Mouse (Mus musculus) hindbrain, embryonic 11.5 days (tissue): ENCODE results near the gene Gm28635. TPM values are rescaled to one million over a fixed set of nuclear protein-coding genes. Genes with fewer than 3 reads are reported as not detected.

ENCODE experiments used
- ATAC-seq: fragments of 200-750 bp; cut with Nextera tagmentation; 2 replicates; pipeline ENCODE4 v1.8.0; 2017; ENCODE audit warnings: mild to moderate bottlenecking, moderate TSS enrichment, moderate library complexity; ENCODE audit not compliant: low FRiP score
- DNase-seq: peaks from one replicate; pipeline ENCODE4 v3.0.0-alpha.2; 2015; ENCODE audit warnings: low spot score
- H3K27ac ChIP-seq: fragments of 300-500 bp; sonication (generic); 2 replicates; pipeline ENCODE4 v1.5.1; 2014; ENCODE audit warnings: mild to moderate bottlenecking, low read depth, low read length
- H3K27me3 ChIP-seq: fragments of 300-500 bp; sonication (generic); 2 replicates; pipeline ENCODE4 v1.6.1; 2014; ENCODE audit warnings: mild to moderate bottlenecking, low read length, moderate library complexity, mixed read lengths; ENCODE audit not compliant: control insufficient read depth, insufficient read depth
- H3K36me3 ChIP-seq: fragments of 300-500 bp; sonication (generic); 2 replicates; pipeline ENCODE4 v1.6.1; 2014; ENCODE audit warnings: mild to moderate bottlenecking, low read length, moderate library complexity, mixed read lengths; ENCODE audit not compliant: control insufficient read depth, insufficient read depth
- H3K4me1 ChIP-seq: fragments of 300-500 bp; sonication (generic); replicated peaks from 2 replicates; pipeline ENCODE4 v1.6.1; 2014; ENCODE audit warnings: low read length, mixed read lengths; ENCODE audit not compliant: control insufficient read depth, insufficient read depth
- H3K4me2 ChIP-seq: fragments of 300-500 bp; sonication (generic); replicated peaks from 2 replicates; pipeline ENCODE4 v1.6.1; 2014; ENCODE audit warnings: mild to moderate bottlenecking, low read depth, low read length
- H3K4me3 ChIP-seq: fragments of 300-500 bp; sonication (generic); 2 replicates; pipeline ENCODE4 v1.5.1; 2014; ENCODE audit warnings: low read depth, low read length
- H3K9ac ChIP-seq: fragments of 300-500 bp; sonication (generic); 2 replicates; pipeline ENCODE4 v1.6.1; 2014; ENCODE audit warnings: low read depth, low read length
- H3K9me3 ChIP-seq: fragments of 300-500 bp; sonication (generic); 2 replicates; pipeline ENCODE4 v1.6.1; 2016; ENCODE audit warnings: low read length; ENCODE audit not compliant: control insufficient read depth
- WGBS: fragments of 180-500 bp; shearing (Covaris S2); extraction: QIAGEN DNeasy Blood & Tissue Kit; methylation state at CpG from one replicate; pipeline ENCODE4 v1.1.7; 2014; 5-methylcytosine and 5-hydroxymethylcytosine counted together
- polyA plus RNA-seq: library from polyadenylated mRNA; unstranded; fragments of >200 nt; fragmentation: Nextera tagmentation; extraction: Ambion mirVana; gene quantifications from 2 replicates; pipeline ENCODE4 v1.2.1, GENCODE M21; 2014

Gm28635 gene
- polyA plus RNA-seq, 1 experiment from 2014 or later: not detected

DNA sequence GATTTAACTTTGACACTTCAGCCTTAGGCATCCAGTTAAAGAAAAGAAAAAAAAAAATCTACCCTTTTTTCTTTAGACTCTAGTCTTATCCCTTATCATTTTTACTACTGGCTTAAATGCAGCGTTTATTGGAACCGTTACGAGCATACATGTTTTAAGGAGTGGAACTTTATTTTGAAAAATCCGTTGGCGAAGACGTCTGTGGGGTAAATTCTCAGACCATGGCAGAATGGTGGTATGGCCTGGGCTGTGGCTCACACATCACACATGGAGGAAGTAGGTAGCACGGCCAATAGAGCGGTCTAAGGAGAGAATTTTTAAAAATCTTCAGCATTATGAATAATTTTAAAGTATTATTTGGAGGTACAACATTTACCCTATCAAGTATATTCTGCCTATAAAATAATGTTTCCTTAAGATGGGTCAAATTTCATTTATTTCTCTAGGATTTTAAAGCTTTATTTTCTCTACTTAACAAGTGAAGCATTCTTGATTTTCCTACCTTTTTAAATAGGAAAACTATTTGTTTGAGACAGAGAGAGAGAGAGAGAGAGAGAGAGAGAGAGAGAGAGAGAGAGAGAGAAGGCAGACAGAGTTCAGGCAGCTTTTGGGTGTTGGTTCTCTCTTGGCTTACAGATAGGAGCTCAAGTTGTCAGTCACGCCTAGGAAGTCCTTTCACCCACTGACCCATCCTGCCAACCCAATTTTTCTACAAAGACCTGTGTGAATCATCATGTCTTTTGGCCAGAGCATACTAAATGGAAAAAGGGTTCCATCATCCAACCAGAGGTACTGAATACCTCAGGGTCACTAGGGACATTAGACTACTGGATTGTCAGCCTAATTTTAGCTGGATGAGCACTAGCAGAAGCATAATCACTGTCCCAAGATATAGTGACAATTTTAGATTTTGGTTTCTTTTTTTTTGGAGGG is 38.8 kb upstream of the Gm28635 start:
- H3K4me2 ChIP-seq: peak overlapping the region; percentile 76
- peak; percentile 8 for DNase-seq
- H3K4me3 ChIP-seq: peak overlapping the region; percentile 86
- peak overlapping the region; percentile 71 for H3K9ac ChIP-seq
- no peaks in the 10 kb centered on the region for H3K36me3 ChIP-seq
- H3K27ac ChIP-seq: peak overlapping the region; percentile 97; the same call in 1 of the 2 replicates
- ATAC-seq: no peak
- no peaks in the 10 kb centered on the region for H3K4me1 ChIP-seq
- WGBS: 39% methylated on average over 9 of the region's 9 CpGs
- no peaks in the 10 kb centered on the region for H3K27me3 ChIP-seq
- H3K9me3 ChIP-seq: no peaks in the 10 kb centered on the region

DNA sequence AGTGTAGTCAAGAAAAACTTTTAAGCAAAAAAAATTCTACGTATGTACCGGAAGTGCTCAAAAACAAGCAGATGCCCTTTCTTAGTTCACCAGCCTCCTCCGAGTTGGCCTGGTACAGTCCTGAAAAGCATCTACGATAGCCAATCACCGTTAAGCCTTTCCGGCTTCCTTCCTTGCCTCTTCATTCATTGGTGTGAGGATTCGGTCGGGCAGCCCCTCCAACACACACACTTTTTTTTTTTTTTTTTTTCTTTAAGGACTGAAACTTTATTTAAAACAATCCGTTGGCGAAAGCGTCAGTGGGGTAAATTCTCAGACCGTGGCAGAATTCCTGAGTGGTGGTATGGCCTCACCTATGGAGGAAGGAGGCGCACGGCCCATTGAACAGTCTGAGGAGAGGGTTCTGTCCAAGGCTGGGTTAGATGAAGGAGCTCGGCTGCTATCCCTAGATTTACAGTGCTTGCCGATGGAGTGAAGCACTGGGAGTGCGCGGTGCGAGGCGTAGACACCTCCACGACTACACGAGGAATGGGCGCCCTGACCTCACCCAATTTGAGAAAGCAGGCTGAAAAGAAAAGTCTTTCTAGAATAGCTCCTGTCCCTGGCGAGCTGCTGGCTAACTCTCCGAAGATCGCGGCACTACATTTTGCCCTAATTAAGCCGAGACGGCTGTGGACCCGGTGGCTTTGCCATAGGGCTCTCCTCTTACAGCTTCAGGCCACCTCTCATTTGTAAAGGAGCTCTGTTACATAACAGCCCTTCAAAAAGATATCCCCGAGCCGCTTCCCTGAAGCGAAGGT is 37.9 kb upstream of the Gm28635 start:
- H3K27me3 ChIP-seq: no peaks in the 10 kb centered on the region
- peak overlapping the region; percentile 97 for H3K27ac ChIP-seq
- H3K9ac ChIP-seq: peak overlapping the region; percentile 83
- ATAC-seq: peak; percentile 95
- 0 out of 2 replicates have a peak, but pooled peaks cover under 1% of the 10 kb centered on the region for H3K36me3 ChIP-seq
- DNase-seq: no peak
- H3K9me3 ChIP-seq: no peaks in the 10 kb centered on the region
- under 1% methylated on average over 33 of the region's 33 CpGs for WGBS
- peak overlapping the region; percentile 86 for H3K4me3 ChIP-seq
- H3K4me1 ChIP-seq: no peaks in the 10 kb centered on the region
- H3K4me2 ChIP-seq: peak overlapping the region; percentile 76

DNA sequence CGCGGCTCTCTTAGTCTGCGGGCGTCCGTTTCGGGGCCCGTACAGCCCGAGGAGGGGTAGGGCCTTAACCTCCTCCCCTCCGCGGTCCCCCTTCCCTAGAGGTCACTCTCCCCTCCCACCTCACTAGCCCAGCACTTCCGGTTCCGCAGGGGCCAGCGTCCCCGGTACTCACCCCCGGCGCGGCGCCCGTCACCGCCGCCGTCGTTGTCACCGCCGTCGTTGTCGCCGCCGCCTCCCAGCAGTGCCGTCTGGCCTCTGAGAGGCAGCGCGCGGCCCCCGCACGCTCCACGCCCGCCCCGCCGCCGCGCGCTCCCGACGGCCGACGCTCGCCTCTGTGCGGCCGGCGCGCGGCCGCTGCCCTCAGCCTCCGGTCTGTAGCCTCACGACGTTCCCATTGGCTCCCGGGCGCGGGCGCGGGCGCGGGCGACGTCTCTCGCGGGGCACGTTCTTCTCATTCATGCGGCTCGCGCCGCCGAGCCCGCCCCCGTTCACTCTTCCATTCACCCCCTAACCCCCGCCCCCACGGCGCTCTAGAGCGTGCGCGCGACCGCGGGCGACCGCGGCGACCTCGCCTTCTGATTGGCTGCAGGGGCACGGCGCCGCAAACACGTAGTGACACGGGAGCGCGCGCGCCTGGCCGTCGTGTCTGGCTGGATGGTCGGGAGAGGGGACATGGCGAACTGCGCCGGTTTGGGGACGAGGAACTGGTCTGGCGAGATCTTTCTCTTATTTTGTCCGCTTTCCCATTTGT is 37.1 kb upstream of the Gm28635 start, which contains the start of gene Zdhhc5:
Gene Zdhhc5 (minus strand): TSS at position 370 of the 751 bp plus-strand sequence.
- Histone ChIP-seq H3K9me3 (no peaks in the 10 kb centered on the region), H3K36me3 (0 out of 2 replicates have a peak, but pooled peaks cover 3% of the 10 kb centered on the region), H3K27me3 (no peaks in the 10 kb centered on the region), H3K4me2 (peak within 1 kb of the TSS; percentile 76), H3K4me3 (peak within 1 kb of the TSS; percentile 86), H3K9ac (peak within 1 kb of the TSS; percentile 83), H3K4me1 (no peaks in the 10 kb centered on the region), H3K27ac (peak within 1 kb of the TSS; percentile 97)
- peak; percentile 100 for DNase-seq
- WGBS: under 1% methylated on average over 75 of the region's 107 CpGs
- peak; percentile 98 for ATAC-seq

DNA sequence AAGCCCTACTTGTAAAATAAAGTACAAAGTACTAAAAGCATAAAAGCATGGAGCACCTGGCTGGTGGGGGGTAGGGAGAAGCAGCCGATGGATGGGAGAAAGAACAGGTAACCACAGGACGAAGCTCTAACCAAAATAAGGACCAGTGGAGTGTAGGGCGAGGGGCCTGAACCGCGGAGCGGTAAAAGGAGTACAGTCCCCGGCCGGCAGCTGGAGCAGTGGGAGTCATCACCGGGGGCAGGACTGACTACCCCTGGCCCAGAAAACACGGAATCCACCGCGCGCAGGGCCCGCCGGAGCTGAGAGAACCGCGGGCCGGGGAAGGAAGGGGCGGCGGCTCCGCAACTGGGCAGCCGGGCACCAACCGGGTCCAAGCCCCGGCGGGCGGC is 36.6 kb upstream of the Gm28635 start:
- under 1% methylated on average over 26 of the region's 26 CpGs for WGBS
- peak overlapping the region; percentile 76 for H3K4me2 ChIP-seq
- DNase-seq (no peak), ATAC-seq (peak; percentile 38)
- H3K36me3 ChIP-seq: 0 out of 2 replicates have a peak, but pooled peaks cover 6% of the 10 kb centered on the region
- H3K9ac ChIP-seq: peak overlapping the region; percentile 83
- H3K4me3 ChIP-seq: peak overlapping the region; percentile 86
- no peaks in the 10 kb centered on the region for H3K9me3 ChIP-seq
- H3K27me3 ChIP-seq: no peaks in the 10 kb centered on the region
- H3K27ac ChIP-seq: peak overlapping the region; percentile 97
- H3K4me1 ChIP-seq: no peaks in the 10 kb centered on the region

DNA sequence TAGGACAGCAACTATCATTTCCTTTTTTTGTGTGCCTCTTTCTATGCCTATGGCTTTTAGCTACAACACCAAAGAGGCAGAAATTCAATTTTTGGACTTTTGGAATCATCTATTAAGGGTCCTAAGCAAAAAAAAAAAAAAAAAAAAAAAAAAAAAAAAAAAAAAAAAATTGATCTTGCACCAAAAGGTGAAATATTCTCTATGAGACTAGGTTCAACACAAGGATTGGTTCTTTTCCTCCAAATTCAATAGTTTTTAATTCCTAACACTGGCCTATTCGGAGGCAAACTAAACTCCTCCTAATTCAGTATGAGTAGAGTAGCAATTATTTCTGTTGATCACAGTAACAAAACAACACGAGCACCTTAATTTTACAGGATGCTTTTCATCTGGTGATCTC is 34.1 kb upstream of the Gm28635 start:
- no peak overlapping the region for H3K27ac ChIP-seq
- H3K4me1 ChIP-seq: no peaks in the 10 kb centered on the region
- H3K27me3 ChIP-seq: no peaks in the 10 kb centered on the region
- no peaks in the 10 kb centered on the region for H3K9me3 ChIP-seq
- H3K4me3 ChIP-seq: no peak overlapping the region
- H3K4me2 ChIP-seq: no peak overlapping the region
- no peak overlapping the region for H3K9ac ChIP-seq
- no peak for DNase-seq
- ATAC-seq: no peak
- 0 out of 2 replicates have a peak, but pooled peaks cover 6% of the 10 kb centered on the region for H3K36me3 ChIP-seq
- 92% methylated on average over 2 of the region's 2 CpGs for WGBS

DNA sequence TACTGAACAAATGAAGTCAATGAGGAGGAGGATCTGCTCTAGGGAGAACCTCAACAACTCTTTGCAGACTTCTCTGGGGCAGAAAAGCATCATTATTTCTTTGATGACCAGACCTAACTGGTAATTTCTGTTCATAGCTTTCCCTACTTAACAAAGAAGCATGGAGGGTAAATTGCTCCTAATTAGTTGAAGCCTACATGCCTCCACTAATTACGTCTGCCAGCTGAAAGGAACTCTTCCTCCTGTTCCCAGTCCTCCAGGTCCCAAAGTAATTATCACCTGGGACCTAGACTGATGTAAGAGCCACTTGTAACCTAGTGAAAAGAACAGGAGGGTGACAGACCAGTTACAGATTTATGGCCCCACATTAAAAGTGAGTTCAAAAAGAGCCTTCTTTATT is 29.7 kb upstream of the Gm28635 start:
- Histone ChIP-seq H3K9ac (no peak overlapping the region), H3K9me3 (no peaks in the 10 kb centered on the region), H3K4me2 (no peak overlapping the region), H3K27ac (no peak overlapping the region), H3K4me3 (no peak overlapping the region), H3K4me1 (no peaks in the 10 kb centered on the region), H3K36me3 (0 out of 2 replicates have a peak, but pooled peaks cover 6% of the 10 kb centered on the region), H3K27me3 (no peaks in the 10 kb centered on the region)
- WGBS: 78% methylated on average over 1 of the region's 1 CpGs
- ATAC-seq (no peak), DNase-seq (no peak)

DNA sequence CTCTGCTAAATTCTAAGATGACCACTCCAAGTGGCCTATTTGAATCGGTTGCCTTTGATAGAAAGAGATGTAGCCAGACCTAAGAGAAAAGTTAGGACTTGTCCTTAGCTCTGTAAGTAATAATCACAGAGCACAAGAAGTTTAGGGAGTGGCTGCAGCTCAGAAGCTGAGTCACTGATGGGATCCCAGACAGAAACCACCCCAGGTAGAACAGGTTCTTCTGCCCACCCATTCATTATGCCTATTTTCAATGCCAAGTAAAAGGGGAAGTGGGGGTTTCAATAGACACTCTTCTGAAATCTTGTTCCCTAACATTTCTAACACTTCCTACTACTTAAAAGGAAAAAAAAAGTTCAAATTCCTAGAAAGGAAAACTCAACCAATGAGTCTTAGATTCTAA is 27.5 kb upstream of the Gm28635 start:
- H3K4me3 ChIP-seq: no peak overlapping the region
- H3K4me2 ChIP-seq: no peak overlapping the region
- H3K27me3 ChIP-seq: no peaks in the 10 kb centered on the region
- DNase-seq (no peak), ATAC-seq (no peak)
- H3K9me3 ChIP-seq: no peaks in the 10 kb centered on the region
- 0 out of 2 replicates have a peak, but pooled peaks cover 3% of the 10 kb centered on the region for H3K36me3 ChIP-seq
- WGBS: 93% methylated on average over 1 of the region's 1 CpGs
- H3K27ac ChIP-seq: no peak overlapping the region
- no peaks in the 10 kb centered on the region for H3K4me1 ChIP-seq
- no peak overlapping the region for H3K9ac ChIP-seq

DNA sequence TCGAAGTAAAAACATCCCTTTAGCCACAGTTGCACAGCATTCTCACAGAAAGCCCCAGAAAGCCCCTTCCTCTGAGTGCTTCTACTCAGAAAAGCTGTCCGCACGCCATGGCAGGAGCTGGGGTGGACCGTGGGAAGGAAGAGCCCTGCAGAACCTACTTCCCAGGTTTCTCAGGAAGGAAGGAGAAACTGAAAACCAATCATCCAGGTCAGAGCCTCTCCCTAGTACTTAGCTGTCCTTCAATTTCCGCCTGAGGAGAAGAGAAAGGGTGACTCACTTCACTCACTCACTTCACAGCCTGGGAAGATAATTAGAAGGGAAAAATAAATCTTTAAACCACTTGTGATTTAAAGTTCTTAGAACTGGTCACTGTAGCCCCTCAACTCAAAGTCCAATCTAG is 26.5 kb upstream of the Gm28635 start:
- no peaks in the 10 kb centered on the region for H3K27me3 ChIP-seq
- WGBS: 82% methylated on average over 5 of the region's 5 CpGs
- no peaks in the 10 kb centered on the region for H3K36me3 ChIP-seq
- H3K27ac ChIP-seq: no peak overlapping the region
- no peak overlapping the region for H3K4me2 ChIP-seq
- no peaks in the 10 kb centered on the region for H3K4me1 ChIP-seq
- H3K4me3 ChIP-seq: no peak overlapping the region
- H3K9me3 ChIP-seq: no peaks in the 10 kb centered on the region
- DNase-seq: no peak
- no peak overlapping the region for H3K9ac ChIP-seq
- no peak for ATAC-seq
